Mouse (Mus musculus) erythroblast, embryonic 14.5 days (primary cell): ENCODE data around the gene Rgs9. TPM values are rescaled to one million over a fixed set of nuclear protein-coding genes. Genes with fewer than 3 reads are reported as not detected.

Experiments
- H3K27me3 ChIP-seq: 2 replicates; pipeline ENCODE4 v1.6.1; 2012; ENCODE audit warnings: inconsistent platforms; ENCODE audit not compliant: control insufficient read depth
- H3K36me3 ChIP-seq: 2 replicates; pipeline ENCODE4 v1.6.1; 2012; ENCODE audit warnings: mild to moderate bottlenecking, inconsistent platforms; ENCODE audit not compliant: control insufficient read depth
- H3K4me1 ChIP-seq: 2 replicates; pipeline ENCODE4 v1.6.1; 2012; ENCODE audit warnings: inconsistent platforms; ENCODE audit not compliant: control insufficient read depth
- H3K4me3 ChIP-seq: replicated peaks from 2 replicates; pipeline ENCODE3; 2012; ENCODE audit warnings: moderate library complexity, mild to moderate bottlenecking, inconsistent platforms
- H3K9me3 ChIP-seq: 2 replicates; pipeline ENCODE4 v1.6.1; 2012; ENCODE audit warnings: low read length, inconsistent platforms, mixed read lengths; ENCODE audit not compliant: control insufficient read depth
- GATA1 ChIP-seq: IDR thresholded peaks from 2 replicates; pipeline ENCODE4 v1.6.1; 2012; ENCODE audit warnings: low read length, inconsistent platforms, mixed read lengths
- TAL1 ChIP-seq: IDR thresholded peaks from 3 replicates; pipeline ENCODE4 v1.6.1; 2012; ENCODE audit warnings: low read length, inconsistent platforms, mixed read lengths
- polyA plus RNA-seq: library from polyadenylated mRNA; stranded (reverse); fragments of >175 nt; gene quantifications from 2 replicates; pipeline ENCODE4 v1.2.3, GENCODE M21; 2012

The Rgs9 gene
- polyA plus RNA-seq, 1 experiment, result not detected

DNA sequence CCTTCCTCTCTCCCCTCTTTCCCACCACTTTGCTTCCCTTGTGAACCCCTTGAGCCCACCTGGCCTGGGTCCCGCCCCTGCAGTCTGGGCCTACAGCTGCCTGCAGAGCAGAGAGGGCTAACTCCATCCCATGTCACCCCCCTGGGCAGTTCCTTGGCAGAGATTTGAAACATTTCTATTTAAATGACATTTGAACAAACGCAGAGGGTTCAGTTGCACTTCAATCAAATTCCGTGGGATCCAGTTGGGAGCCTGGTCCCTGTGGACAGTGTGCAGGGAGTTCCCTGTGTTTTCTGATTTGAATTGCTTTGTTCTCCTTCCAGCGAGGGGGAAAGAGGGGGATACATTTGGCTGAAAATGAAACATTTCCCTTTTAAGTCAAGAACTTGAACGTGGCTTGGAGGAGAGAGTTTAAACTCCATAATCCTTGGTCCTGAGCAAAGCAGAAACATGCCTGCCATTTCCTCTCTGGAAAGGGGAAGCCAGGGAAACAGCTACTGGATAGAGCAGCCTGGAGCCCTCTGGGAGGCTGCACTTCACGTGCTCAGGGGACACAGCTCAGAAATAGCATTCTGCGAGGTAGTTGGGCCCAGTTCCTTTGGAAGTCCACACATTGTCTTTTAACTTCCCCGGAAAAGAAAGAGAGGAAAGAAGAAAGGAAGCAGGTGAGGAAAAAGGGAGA lies 98.2 kb downstream of the Rgs9 start:
- H3K4me1 ChIP-seq, result no peaks in the 10 kb centered on the region
- H3K27me3 ChIP-seq, result no peaks in the 10 kb centered on the region
- no peaks in the 10 kb centered on the region for H3K9me3 ChIP-seq
- TF ChIP-seq GATA1 (no peak), TAL1 (no peak)
- H3K36me3 ChIP-seq, result no peaks in the 10 kb centered on the region
- no peak overlapping the region for H3K4me3 ChIP-seq

DNA sequence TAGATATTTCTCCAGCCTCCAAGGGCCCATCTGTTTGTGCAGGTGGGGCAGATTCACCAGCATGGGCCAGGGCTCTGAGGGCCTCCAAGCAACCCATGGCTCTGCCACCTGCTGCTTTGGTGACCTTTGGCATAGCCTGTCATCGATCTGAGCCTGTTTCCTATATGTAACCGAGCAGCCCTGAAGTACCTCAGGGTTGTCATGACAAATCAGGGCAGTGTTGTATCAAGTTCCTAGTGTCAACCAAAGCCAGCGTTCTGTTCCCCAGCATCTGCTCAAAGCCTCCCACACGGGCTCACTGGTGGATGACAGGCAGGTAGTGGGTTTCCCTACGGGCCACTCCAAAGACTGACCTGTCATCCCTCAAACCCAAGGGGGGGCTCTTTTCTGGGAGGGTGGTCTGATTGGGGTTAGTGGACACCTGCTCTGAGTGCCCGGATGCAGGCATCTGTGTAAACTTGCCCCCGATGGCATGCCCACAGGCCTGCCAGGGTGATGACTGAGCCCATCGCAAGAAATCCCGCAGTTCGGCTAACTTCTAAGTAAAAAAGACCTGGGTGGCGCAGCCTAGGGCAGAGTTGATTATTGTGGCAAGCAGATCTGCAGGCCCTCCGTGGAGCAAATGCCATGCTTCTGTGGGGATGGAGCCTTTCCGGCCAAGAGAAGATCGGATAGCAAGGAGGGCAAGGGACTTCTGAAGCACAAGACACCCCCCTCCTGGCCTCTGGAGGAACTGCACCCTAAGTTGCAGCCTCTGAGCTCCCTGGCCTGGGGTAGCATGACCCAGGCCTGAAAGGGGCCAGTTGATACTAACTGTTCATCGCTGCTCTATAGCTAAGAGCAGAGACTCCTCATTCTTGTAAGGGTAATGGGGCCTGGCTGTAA lies 105.0 kb downstream of the Rgs9 start:
- H3K36me3 ChIP-seq, result no peaks in the 10 kb centered on the region
- H3K4me3 ChIP-seq, result no peak overlapping the region
- H3K9me3 ChIP-seq, result no peaks in the 10 kb centered on the region; the same call in 1 of the 2 replicates
- TF ChIP-seq GATA1 (no peak), TAL1 (no peak)
- H3K4me1 ChIP-seq, result no peaks in the 10 kb centered on the region
- no peaks in the 10 kb centered on the region for H3K27me3 ChIP-seq

DNA sequence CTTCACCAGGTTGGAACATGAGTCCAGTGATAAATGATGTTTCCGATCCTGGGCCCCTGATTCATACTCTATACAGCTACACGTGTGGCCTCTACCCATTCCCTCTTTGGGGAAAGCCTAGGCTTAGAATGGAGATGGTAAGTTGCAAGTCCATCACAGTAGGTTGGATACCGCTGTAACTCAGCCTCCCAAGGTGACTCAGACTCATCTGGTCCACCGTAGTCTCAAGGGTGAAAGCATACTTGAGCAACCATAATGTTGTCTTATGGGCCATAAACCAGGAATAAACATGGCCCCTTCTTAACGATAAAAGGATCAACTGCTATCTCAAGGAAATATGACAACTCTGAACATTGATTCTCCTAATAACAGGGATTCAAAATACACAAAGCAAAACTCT lies 109.7 kb downstream of the Rgs9 start:
- no peak overlapping the region for H3K4me3 ChIP-seq
- no peaks in the 10 kb centered on the region for H3K27me3 ChIP-seq
- H3K9me3 ChIP-seq, result peaks cover 3% of the 10 kb centered on the region; the same call in 1 of the 2 replicates
- no peaks in the 10 kb centered on the region for H3K4me1 ChIP-seq
- H3K36me3 ChIP-seq, result no peaks in the 10 kb centered on the region
- no peak for TF ChIP-seq GATA1
- TF ChIP-seq TAL1, result no peak

DNA sequence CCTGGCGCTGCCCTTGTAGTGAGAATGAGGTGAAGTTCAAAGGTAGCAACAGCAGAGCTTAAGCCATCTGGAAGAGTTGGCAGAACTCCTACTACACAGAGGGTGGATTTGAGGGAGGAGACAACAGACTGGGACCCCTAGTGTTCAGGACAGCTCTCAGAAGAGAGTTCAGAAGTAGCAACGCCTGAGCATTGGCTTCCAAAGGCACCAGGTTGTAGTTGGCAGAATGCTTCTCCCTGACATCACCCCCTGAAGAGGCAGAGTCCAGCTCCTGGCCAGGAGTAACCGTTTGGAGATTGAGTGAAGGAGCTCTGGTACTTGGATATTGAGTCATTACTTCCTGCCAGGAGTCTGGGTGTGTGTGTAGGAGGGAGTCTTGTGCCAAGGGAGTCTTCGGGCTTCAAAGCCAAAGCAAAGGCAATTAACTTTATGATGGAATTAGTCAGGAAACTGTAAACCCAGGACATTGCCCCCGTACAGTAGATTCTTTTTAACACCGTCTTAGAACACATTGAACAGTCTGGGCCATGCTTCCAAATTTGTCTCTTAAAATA lies 110.2 kb downstream of the Rgs9 start:
- Histone ChIP-seq H3K4me3 (no peak overlapping the region), H3K4me1 (no peaks in the 10 kb centered on the region), H3K27me3 (no peaks in the 10 kb centered on the region), H3K36me3 (no peaks in the 10 kb centered on the region), H3K9me3 (peaks cover 3% of the 10 kb centered on the region; the same call in 1 of the 2 replicates)
- TF ChIP-seq GATA1 (no peak), TAL1 (no peak)

DNA sequence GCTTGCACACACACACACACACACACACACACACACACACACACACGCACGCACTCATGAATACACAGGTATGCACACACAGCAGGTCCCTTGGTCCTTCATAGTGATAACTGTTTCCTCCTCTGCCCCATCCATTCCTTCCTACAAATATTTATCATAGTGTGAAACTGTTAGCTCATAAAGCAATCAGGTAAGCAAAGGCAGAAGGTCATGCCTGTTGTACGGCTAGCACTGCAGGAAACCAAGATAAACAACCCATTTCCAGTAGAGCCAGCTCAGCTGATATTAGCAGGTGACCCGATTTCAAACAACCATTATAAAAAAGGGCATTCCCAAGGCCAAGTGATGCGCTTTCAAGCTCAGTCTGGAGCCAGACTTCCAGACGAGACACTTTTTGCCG lies 116.8 kb downstream of the Rgs9 start:
- no peaks in the 10 kb centered on the region for H3K4me1 ChIP-seq
- H3K9me3 ChIP-seq, result peaks cover 5% of the 10 kb centered on the region; the same call in 1 of the 2 replicates
- H3K4me3 ChIP-seq, result no peak overlapping the region
- TF ChIP-seq GATA1, result no peak
- no peak for TF ChIP-seq TAL1
- H3K27me3 ChIP-seq, result no peaks in the 10 kb centered on the region
- H3K36me3 ChIP-seq, result no peaks in the 10 kb centered on the region

DNA sequence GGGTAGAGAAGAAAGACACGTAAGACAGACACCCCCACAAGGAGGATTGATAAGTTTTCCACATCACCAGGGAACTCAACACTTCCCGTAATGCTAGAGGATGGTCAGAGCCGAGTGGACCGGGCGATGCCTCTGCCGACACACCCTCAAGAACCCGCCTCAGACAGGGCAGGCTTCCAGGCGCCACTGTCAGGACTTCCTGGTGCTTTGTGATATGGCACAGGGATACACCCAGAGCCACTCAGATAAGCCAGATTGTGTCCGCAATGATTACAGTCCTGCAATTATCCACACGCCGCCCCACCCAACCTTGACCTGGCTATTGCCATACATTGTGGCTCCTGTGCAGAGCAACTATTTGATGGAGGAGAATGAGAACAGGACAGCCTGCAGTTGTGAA lies 117.6 kb downstream of the Rgs9 start:
- H3K27me3 ChIP-seq, result no peaks in the 10 kb centered on the region
- TF ChIP-seq GATA1, result no peak
- H3K4me3 ChIP-seq, result no peak overlapping the region
- H3K9me3 ChIP-seq, result peaks cover 5% of the 10 kb centered on the region; the same call in 1 of the 2 replicates
- H3K36me3 ChIP-seq, result no peaks in the 10 kb centered on the region
- no peaks in the 10 kb centered on the region for H3K4me1 ChIP-seq

DNA sequence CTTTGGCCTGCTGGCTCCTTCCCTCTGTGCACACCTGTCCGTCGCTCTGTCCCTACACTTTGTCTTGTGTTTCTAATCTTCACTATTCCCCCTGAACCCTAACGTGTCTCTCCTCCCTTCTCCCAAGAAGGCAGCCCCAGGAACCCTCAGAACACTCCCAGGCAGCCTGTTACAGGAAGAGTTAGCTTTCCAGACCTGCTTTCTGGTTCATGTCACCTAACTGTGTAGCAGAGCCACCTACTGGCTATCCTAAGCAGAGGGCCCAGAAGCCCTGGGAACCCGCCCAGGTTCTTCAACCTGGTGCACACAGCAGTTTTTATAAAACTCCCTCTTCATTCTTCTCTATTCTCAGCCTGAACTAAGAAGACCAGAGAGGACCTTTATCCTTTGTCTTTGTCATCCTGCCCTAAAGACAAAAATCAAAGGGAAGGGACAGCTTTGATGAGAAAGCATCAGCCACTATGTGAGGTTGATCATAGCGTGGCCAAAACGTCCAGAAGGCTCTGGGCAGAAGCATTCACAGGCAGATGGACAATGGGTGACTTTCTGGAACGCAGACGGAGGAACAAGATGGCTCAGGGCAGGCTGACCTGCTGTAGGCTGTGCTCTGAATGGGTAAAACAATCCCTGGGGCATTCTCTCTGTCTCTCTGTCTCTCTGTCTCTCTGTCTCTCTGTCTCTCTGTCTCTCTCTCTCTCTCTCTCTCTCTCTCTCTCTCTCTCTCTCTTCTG lies 119.0 kb downstream of the Rgs9 start:
- Histone ChIP-seq H3K4me1 (no peaks in the 10 kb centered on the region), H3K27me3 (no peaks in the 10 kb centered on the region), H3K4me3 (no peak overlapping the region), H3K36me3 (no peaks in the 10 kb centered on the region), H3K9me3 (peaks cover 2% of the 10 kb centered on the region; the same call in 1 of the 2 replicates)
- TF ChIP-seq GATA1, result no peak
- no peak for TF ChIP-seq TAL1

DNA sequence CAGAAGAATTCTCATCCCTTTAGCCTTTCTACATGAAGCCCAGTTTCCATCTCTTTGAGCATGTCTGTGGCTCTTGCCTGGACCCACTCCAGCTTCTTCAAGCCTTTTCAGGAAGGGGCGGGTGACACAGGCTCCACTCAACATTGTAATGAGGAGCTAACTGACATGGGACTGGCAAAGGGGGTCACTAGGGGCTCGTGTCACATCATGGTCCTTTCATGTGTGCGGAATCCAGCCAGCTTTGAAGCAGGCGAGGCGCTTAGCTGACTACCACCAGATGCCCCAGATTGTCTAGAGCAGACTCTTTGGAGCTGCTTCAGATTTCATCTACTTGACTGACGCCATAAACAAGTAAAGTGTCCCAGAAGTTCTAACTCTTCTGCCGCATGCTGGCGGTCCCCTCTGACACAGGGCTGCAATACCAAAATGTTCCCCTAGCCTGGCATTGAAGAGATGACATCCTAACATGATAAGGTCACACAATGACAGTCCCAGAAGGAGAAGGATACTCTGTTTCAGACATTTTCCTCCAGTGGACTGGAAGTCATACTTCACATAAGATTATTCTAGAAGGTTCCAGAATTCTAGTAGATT lies 122.5 kb downstream of the Rgs9 start:
- Histone ChIP-seq H3K9me3 (peaks cover 28% of the 10 kb centered on the region), H3K4me1 (no peaks in the 10 kb centered on the region), H3K36me3 (no peaks in the 10 kb centered on the region), H3K4me3 (no peak overlapping the region), H3K27me3 (no peaks in the 10 kb centered on the region)
- TF ChIP-seq TAL1 (no peak), GATA1 (no peak)

Other genes starting within 250 kb of the Rgs9 start
- not detected in 2 replicates for gene E030025P04Rik, start 153.8 kb downstream of the Rgs9 start, polyA plus RNA-seq
- gene Gna13, start 64.7 kb upstream of the Rgs9 start, polyA plus RNA-seq, result 4.0 TPM in 2 replicates
- 0.02 TPM in 1 of 2 replicates, not detected in the other for gene 9930022D16Rik, start 115.8 kb upstream of the Rgs9 start, polyA plus RNA-seq
- gene Amz2, start 127.8 kb upstream of the Rgs9 start, polyA plus RNA-seq, result 0.22 and 0.26 TPM in 2 replicates
- gene Arsg, start 175.2 kb upstream of the Rgs9 start, polyA plus RNA-seq, result 0.09 and 0.17 TPM in 2 replicates
- 4.7 and 5.3 TPM in 2 replicates for gene Slc16a6, start 175.5 kb upstream of the Rgs9 start, polyA plus RNA-seq